Mouse (Mus musculus) urinary bladder, postnatal 10 days (tissue): Measurements from ENCODE around the gene Il21r.

Source experiments
- DNase-seq: peaks from one replicate; pipeline ENCODE4 v3.0.0; 2022; ENCODE audit warnings: low spot score

The Il21r gene

GRCm38 (mm10) chr7:125643880-125644279, 40.7 kb downstream of the Il21r start:
- no peak for DNase-seq

- no peak for DNase-seq
Observed at GRCm38 (mm10) chr7:125645413-125645812, 42.2 kb downstream of the Il21r start.

- no peak for DNase-seq
Observed at GRCm38 (mm10) chr7:125649013-125649412, 45.8 kb downstream of the Il21r start.

- no peak for DNase-seq
Observed at GRCm38 (mm10) chr7:125657511-125657910, 54.3 kb downstream of the Il21r start.

- DNase-seq = no peak
Observed at GRCm38 (mm10) chr7:125663654-125664053, 60.4 kb downstream of the Il21r start.

- DNase-seq = no peak
Observed at GRCm38 (mm10) chr7:125670865-125671264, 67.6 kb downstream of the Il21r start.

- DNase-seq = no peak
Observed at GRCm38 (mm10) chr7:125671396-125671795, 68.2 kb downstream of the Il21r start.

GRCm38 (mm10) chr7:125674916-125675315, 71.7 kb downstream of the Il21r start:
- DNase-seq = no peak

- DNase-seq = no peak
Observed at GRCm38 (mm10) chr7:125678756-125679155, 75.5 kb downstream of the Il21r start.

GRCm38 (mm10) chr7:125679936-125680335, 76.7 kb downstream of the Il21r start:
- no peak for DNase-seq
